Mouse (Mus musculus) midbrain, embryonic 15.5 days (tissue): Measurements from ENCODE around the gene Tbx10. TPM values are rescaled to one million over a fixed set of nuclear protein-coding genes. Genes with fewer than 3 reads are reported as not detected.

Experiments
- ATAC-seq: fragments of 200-750 bp; cut with Nextera tagmentation; replicated peaks from 2 replicates; pipeline ENCODE4 v1.8.0; 2017; ENCODE audit warnings: moderate TSS enrichment
- H3K27ac ChIP-seq: fragments of 300-500 bp; sonication (generic); 2 replicates; pipeline ENCODE4 v1.5.1; 2015; ENCODE audit warnings: mild to moderate bottlenecking, inconsistent platforms
- H3K27me3 ChIP-seq: fragments of 300-500 bp; sonication (generic); replicated peaks from 2 replicates; pipeline ENCODE4 v1.6.1; 2015; ENCODE audit warnings: inconsistent platforms
- H3K36me3 ChIP-seq: fragments of 300-500 bp; sonication (generic); replicated peaks from 2 replicates; pipeline ENCODE4 v1.6.1; 2015; ENCODE audit warnings: inconsistent platforms
- H3K4me1 ChIP-seq: fragments of 300-500 bp; sonication (generic); 2 replicates; pipeline ENCODE4 v1.6.1; 2015; ENCODE audit warnings: inconsistent platforms
- H3K4me2 ChIP-seq: fragments of 300-500 bp; sonication (generic); 2 replicates; pipeline ENCODE4 v1.6.1; 2015; ENCODE audit warnings: inconsistent platforms, mild to moderate bottlenecking, moderate library complexity
- H3K4me3 ChIP-seq: fragments of 300-500 bp; sonication (generic); 2 replicates; pipeline ENCODE4 v1.5.1; 2015; ENCODE audit warnings: mild to moderate bottlenecking, inconsistent platforms
- H3K9ac ChIP-seq: fragments of 300-500 bp; sonication (generic); 2 replicates; pipeline ENCODE4 v1.6.1; 2015; ENCODE audit warnings: mild to moderate bottlenecking, inconsistent platforms
- H3K9me3 ChIP-seq: fragments of 300-500 bp; sonication (generic); 2 replicates; pipeline ENCODE4 v1.6.1; 2016; ENCODE audit warnings: inconsistent platforms
- WGBS: fragments of 180-500 bp; shearing (Covaris S2); methylation state at CpG from one replicate; pipeline ENCODE4 v1.1.7; 2015; ENCODE audit warnings: mixed read lengths; 5-methylcytosine and 5-hydroxymethylcytosine counted together
- polyA plus RNA-seq: library from polyadenylated mRNA; unstranded; fragments of >200 nt; fragmentation: Nextera tagmentation; extraction: Ambion mirVana; gene quantifications from 2 replicates; pipeline ENCODE4 v1.2.1, GENCODE M21; 2015

Gene Tbx10
- polyA plus RNA-seq, 1 experiment from 2014 or later: not detected

DNA sequence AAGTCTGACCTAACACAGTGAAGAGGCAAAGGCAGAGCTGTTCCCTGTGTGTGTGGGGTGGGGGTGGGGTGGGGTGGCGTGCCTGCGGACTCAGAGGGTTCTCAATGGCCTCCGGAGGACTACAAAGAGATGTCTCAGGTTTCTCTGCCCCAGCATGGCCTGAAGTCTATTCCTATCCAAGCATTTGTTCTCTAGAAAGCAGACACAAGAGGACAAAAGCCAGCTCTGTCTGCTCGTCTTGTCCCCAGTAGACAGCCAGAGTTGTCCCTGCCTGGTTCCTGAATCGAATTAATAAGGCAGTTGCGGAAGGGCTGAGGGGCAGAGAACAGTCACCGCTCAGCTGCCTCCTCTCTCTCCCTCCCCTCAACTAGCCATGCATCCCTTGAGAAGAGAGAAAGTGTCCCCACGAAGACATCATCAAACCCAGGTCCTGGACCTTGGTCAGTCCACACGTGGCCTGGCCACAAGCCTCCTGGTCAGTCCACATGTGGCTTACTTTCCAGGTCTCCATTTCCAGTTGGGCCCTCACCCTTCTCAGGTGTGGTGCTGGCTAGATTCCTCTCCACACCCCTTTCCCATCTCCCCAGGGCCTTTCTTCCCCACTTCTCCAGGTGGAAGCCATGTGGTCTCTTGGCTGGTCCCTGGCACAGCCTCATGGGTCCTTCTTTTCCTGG, 8.9 kb upstream of the Tbx10 start:
- no peak overlapping the region for H3K9ac ChIP-seq
- no peak overlapping the region for H3K4me3 ChIP-seq
- no peaks in the 10 kb centered on the region; the same call in 1 of the 2 replicates for H3K27me3 ChIP-seq
- ATAC-seq: no peak
- H3K9me3 ChIP-seq: no peaks in the 10 kb centered on the region
- WGBS: 29% methylated on average over 9 of the region's 9 CpGs
- no peaks in the 10 kb centered on the region for H3K4me1 ChIP-seq
- no peaks in the 10 kb centered on the region for H3K36me3 ChIP-seq
- no peak overlapping the region for H3K27ac ChIP-seq
- no peak overlapping the region for H3K4me2 ChIP-seq

DNA sequence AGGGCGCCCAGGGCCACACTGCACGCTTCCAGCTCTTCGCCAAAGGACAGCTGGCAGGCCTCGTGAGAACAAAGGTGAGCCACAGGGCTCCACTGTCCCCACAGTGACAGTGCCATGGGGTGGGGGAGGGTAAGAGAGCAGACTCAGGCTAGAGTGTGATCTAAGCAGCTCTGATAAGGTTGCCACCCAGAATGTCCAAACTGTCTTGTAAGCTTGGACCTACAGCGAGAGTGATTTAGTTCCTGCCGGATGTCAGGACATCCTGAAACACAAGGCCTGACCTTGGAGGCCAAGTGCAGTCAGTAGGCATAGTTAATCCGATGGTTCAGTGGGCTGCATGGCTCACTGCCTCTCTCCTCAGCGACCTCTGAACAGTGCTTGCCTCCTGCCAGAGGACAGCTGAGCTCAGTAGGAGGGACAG, 7.3 kb upstream of the Tbx10 start:
- Histone ChIP-seq H3K4me1 (no peaks in the 10 kb centered on the region), H3K4me2 (no peak overlapping the region), H3K27me3 (no peaks in the 10 kb centered on the region; the same call in 1 of the 2 replicates), H3K36me3 (no peaks in the 10 kb centered on the region), H3K9ac (no peak overlapping the region), H3K9me3 (no peaks in the 10 kb centered on the region), H3K27ac (no peak overlapping the region), H3K4me3 (no peak overlapping the region)
- ATAC-seq: no peak
- WGBS: 16% methylated on average over 8 of the region's 8 CpGs

DNA sequence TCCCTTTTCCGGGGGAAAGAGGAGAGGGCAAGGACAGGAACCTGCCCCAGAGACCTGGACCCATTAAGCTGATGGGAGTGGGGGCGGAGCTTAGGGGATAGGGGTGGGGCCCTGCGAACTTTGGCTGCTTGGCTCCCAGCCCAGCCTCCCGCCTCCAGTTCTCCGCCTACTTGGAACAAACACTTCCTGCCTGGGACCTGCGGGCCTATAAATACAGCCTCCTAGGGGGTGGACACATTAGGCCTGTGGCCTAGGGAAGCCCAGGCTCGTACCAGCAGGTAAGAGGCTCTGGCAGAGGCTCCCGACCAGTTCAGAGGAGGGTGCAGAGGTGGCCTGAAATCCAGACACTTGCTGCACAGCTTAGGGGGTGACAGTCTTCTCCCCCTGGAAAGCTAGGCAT, 6.2 kb upstream of the Tbx10 start, which contains the start of gene Acy3:
TSS of gene Acy3 (plus strand) at position 237 of the 400 bp plus-strand sequence.
- H3K27ac ChIP-seq: no peak within 1 kb of the TSS
- no peak for ATAC-seq
- no peaks in the 10 kb centered on the region for H3K27me3 ChIP-seq
- no peak within 1 kb of the TSS for H3K9ac ChIP-seq
- no peak within 1 kb of the TSS for H3K4me2 ChIP-seq
- WGBS: 19% methylated on average over 8 of the region's 8 CpGs
- no peak within 1 kb of the TSS for H3K4me3 ChIP-seq
- no peaks in the 10 kb centered on the region for H3K9me3 ChIP-seq
- no peaks in the 10 kb centered on the region for H3K4me1 ChIP-seq
- H3K36me3 ChIP-seq: no peaks in the 10 kb centered on the region

GRCm38 (mm10) chr19:3988066-3988465, 4.5 kb upstream of the Tbx10 start:
- H3K27ac ChIP-seq: no peak overlapping the region
- WGBS: 87% methylated on average over 14 of the region's 14 CpGs
- H3K9ac ChIP-seq: no peak overlapping the region
- ATAC-seq: no peak
- H3K4me2 ChIP-seq: no peak overlapping the region
- H3K4me1 ChIP-seq: no peaks in the 10 kb centered on the region
- peaks cover 2% of the 10 kb centered on the region; the same call in 1 of the 2 replicates for H3K27me3 ChIP-seq
- H3K9me3 ChIP-seq: no peaks in the 10 kb centered on the region
- H3K36me3 ChIP-seq: no peaks in the 10 kb centered on the region
- no peak overlapping the region for H3K4me3 ChIP-seq

GRCm38 (mm10) chr19:3988750-3989149, 3.8 kb upstream of the Tbx10 start:
- H3K27me3 ChIP-seq: peaks cover 2% of the 10 kb centered on the region; the same call in 1 of the 2 replicates
- H3K9me3 ChIP-seq: no peaks in the 10 kb centered on the region
- ATAC-seq: no peak
- no peaks in the 10 kb centered on the region for H3K4me1 ChIP-seq
- no peak overlapping the region for H3K4me3 ChIP-seq
- no peak overlapping the region for H3K4me2 ChIP-seq
- no peak overlapping the region for H3K9ac ChIP-seq
- H3K36me3 ChIP-seq: no peaks in the 10 kb centered on the region
- 84% methylated on average over 4 of the region's 4 CpGs for WGBS
- H3K27ac ChIP-seq: no peak overlapping the region

- 74% methylated on average over 6 of the region's 6 CpGs for WGBS
- no peak overlapping the region for H3K27ac ChIP-seq
- peaks cover 2% of the 10 kb centered on the region; the same call in 1 of the 2 replicates for H3K27me3 ChIP-seq
- no peaks in the 10 kb centered on the region for H3K4me1 ChIP-seq
- no peak for ATAC-seq
- no peaks in the 10 kb centered on the region for H3K9me3 ChIP-seq
- H3K9ac ChIP-seq: no peak overlapping the region
- H3K36me3 ChIP-seq: no peaks in the 10 kb centered on the region
- H3K4me3 ChIP-seq: no peak overlapping the region
- H3K4me2 ChIP-seq: no peak overlapping the region
Measured at GRCm38 (mm10) chr19:3990804-3991203, 1.7 kb upstream of the Tbx10 start.

DNA sequence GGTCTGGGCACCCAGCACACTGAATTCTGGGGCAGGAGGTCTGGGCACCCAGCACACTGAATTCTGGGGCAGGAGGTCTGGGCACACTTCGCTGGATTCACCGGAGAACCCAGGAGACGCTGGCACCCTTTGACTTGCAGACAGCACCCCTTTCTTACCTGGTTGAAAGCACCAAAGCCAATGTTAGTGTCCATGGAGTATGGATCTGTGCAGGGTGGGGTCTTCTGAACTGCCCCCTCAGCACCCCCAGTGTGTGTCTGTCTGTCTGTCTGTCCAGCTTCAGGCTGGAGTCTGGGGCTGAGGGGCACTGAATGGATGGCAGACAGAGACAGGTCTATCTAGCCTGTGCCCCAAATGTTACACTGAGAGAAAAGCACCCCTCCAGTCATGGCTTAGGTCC, 990 bp upstream of the Tbx10 start:
- H3K4me1 ChIP-seq: no peaks in the 10 kb centered on the region
- H3K9me3 ChIP-seq: no peaks in the 10 kb centered on the region
- no peak overlapping the region for H3K4me3 ChIP-seq
- H3K36me3 ChIP-seq: no peaks in the 10 kb centered on the region
- H3K4me2 ChIP-seq: no peak overlapping the region
- no peak overlapping the region for H3K27ac ChIP-seq
- peaks cover 2% of the 10 kb centered on the region; the same call in 1 of the 2 replicates for H3K27me3 ChIP-seq
- WGBS: 93% methylated on average over 3 of the region's 3 CpGs
- no peak overlapping the region for H3K9ac ChIP-seq
- no peak for ATAC-seq

GRCm38 (mm10) chr19:3991966-3992365, 586 bp upstream of the Tbx10 start:
- ATAC-seq: no peak
- Histone ChIP-seq H3K4me2 (no peak overlapping the region), H3K9ac (no peak overlapping the region), H3K4me1 (no peaks in the 10 kb centered on the region), H3K36me3 (no peaks in the 10 kb centered on the region), H3K9me3 (no peaks in the 10 kb centered on the region), H3K27ac (no peak overlapping the region), H3K27me3 (peaks cover 2% of the 10 kb centered on the region; the same call in 1 of the 2 replicates), H3K4me3 (no peak overlapping the region)
- WGBS: 91% methylated on average over 3 of the region's 3 CpGs

- Histone ChIP-seq H3K4me2 (no peak overlapping the region), H3K27ac (no peak overlapping the region), H3K4me1 (peaks cover 8% of the 10 kb centered on the region), H3K9ac (no peak overlapping the region), H3K4me3 (no peak overlapping the region), H3K36me3 (no peaks in the 10 kb centered on the region), H3K9me3 (no peaks in the 10 kb centered on the region), H3K27me3 (peaks cover 2% of the 10 kb centered on the region; the same call in 1 of the 2 replicates)
- no peak for ATAC-seq
- WGBS: 74% methylated on average over 6 of the region's 6 CpGs
Measured at GRCm38 (mm10) chr19:3994932-3995331, 2.4 kb downstream of the Tbx10 start.

DNA sequence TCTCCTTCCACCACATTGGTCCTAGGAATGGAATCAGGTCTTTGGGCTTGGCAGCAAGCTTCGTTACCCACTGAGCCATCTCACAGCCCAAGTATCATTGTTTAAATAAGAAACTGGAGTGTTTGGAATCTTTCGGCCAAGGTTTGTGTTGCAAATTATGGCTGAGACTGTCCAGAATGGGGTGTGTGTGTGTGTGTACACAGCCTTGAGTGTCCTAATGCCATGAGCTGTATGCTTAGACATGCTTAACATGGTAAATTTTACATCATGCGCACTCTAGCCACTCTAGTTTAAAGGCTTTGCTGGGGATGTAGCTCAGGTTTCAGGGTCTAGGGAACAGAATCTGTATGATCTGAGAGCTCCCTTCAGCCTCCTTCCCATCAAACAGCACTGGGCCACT, 3.0 kb downstream of the Tbx10 start:
- Histone ChIP-seq H3K9ac (no peak overlapping the region), H3K36me3 (no peaks in the 10 kb centered on the region), H3K9me3 (no peaks in the 10 kb centered on the region), H3K4me2 (no peak overlapping the region), H3K4me1 (peaks cover 8% of the 10 kb centered on the region), H3K27ac (no peak overlapping the region), H3K4me3 (no peak overlapping the region), H3K27me3 (peaks cover 2% of the 10 kb centered on the region; the same call in 1 of the 2 replicates)
- no peak for ATAC-seq
- 84% methylated on average over 3 of the region's 3 CpGs for WGBS

DNA sequence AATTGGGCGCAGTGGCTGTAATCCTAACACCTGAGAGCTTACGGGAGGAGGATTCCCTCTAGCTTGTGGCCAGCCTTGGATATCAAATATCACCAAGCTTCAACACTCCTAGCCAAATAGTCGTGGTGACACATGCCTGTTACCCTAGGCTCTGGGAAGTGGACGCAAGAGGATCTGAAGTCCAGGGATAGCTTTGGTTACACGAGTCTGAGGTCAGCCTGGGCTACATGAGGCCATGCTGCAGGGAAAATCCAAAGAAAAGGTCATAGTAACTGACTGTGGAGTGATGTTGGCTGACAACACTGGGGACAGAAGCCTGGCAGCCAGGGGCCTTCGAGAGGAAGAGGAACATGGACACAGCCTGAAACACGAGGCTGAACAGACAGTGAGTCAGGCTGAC, 3.6 kb downstream of the Tbx10 start:
- H3K27ac ChIP-seq: no peak overlapping the region
- ATAC-seq: no peak
- 78% methylated on average over 7 of the region's 7 CpGs for WGBS
- H3K27me3 ChIP-seq: peaks cover 2% of the 10 kb centered on the region; the same call in 1 of the 2 replicates
- H3K4me3 ChIP-seq: no peak overlapping the region
- H3K9me3 ChIP-seq: no peaks in the 10 kb centered on the region
- no peak overlapping the region for H3K9ac ChIP-seq
- H3K4me2 ChIP-seq: no peak overlapping the region
- peaks cover 12% of the 10 kb centered on the region for H3K4me1 ChIP-seq
- H3K36me3 ChIP-seq: no peaks in the 10 kb centered on the region

GRCm38 (mm10) chr19:3996747-3997146, 4.2 kb downstream of the Tbx10 start:
- no peaks in the 10 kb centered on the region for H3K36me3 ChIP-seq
- peaks cover 18% of the 10 kb centered on the region for H3K4me1 ChIP-seq
- H3K9me3 ChIP-seq: no peaks in the 10 kb centered on the region
- no peak overlapping the region for H3K4me3 ChIP-seq
- ATAC-seq: no peak
- H3K27ac ChIP-seq: no peak overlapping the region
- H3K27me3 ChIP-seq: peaks cover 2% of the 10 kb centered on the region; the same call in 1 of the 2 replicates
- no peak overlapping the region for H3K9ac ChIP-seq
- WGBS: 75% methylated on average over 8 of the region's 8 CpGs
- no peak overlapping the region for H3K4me2 ChIP-seq

GRCm38 (mm10) chr19:3997231-3997630, 4.7 kb downstream of the Tbx10 start:
- WGBS: 65% methylated on average over 8 of the region's 8 CpGs
- H3K36me3 ChIP-seq: no peaks in the 10 kb centered on the region
- no peak overlapping the region for H3K27ac ChIP-seq
- H3K4me3 ChIP-seq: no peak overlapping the region
- peaks cover 20% of the 10 kb centered on the region for H3K4me1 ChIP-seq
- H3K4me2 ChIP-seq: no peak overlapping the region
- H3K9ac ChIP-seq: no peak overlapping the region
- no peaks in the 10 kb centered on the region for H3K9me3 ChIP-seq
- no peak for ATAC-seq
- peaks cover 2% of the 10 kb centered on the region; the same call in 1 of the 2 replicates for H3K27me3 ChIP-seq
